Mouse (Mus musculus) cortical plate, adult 2 months (tissue): Measurements from ENCODE around the gene Trim29.

Experiments
- CTCF ChIP-seq: fragments of 200-500 bp; IDR thresholded peaks from 2 replicates; pipeline ENCODE4 v1.5.1; 2011; ENCODE audit warnings: mild to moderate bottlenecking, control low read depth, low read length; ENCODE audit not compliant: insufficient read depth; ENCODE audit errors: extremely low read depth
- POLR2A ChIP-seq: fragments of 200-500 bp; IDR thresholded peaks from 2 replicates; pipeline ENCODE4 v1.6.1; 2011; ENCODE audit warnings: mild to moderate bottlenecking, low read length, control low read depth; ENCODE audit not compliant: insufficient read depth; ENCODE audit errors: extremely low read depth

- TF ChIP-seq CTCF = no peak
- no peak for TF ChIP-seq POLR2A
These were observed 4.8 kb downstream of the Trim29 start for GRCm38 (mm10) chr9:43315320-43315950.
